In the genomic region with DNA sequence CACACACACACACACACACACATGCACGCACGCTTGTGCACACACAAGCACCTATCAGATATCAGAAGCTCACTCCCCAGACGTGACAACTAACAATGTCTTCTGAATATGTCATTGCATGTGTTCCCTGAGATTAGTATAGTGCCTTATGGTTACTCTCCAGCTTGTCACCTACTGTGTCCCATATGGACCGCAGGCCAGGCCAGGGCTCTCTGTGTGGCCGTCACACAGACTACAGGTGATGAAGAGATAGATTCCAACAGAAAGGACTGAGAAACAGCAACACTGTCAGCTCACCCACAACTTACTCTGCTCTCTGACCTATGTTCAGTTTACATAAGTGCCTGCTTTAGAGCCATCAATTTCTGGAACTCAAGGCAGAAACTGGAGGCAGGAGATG, we compare ENCODE assay signal across 23 mouse cellular contexts.
"Had no signal": no experiment of that assay in that cellular context is flagged by ENCODE, and none has a peak within 500 bp of the region (broad histone marks: within the 10 kb centered on the region; RNA-seq: fewer than 3 reads in every experiment).

No protein-coding gene starts in this region.

- H3K27me3 ChIP-seq: heart, embryonic 13.5 days; heart, embryonic 15.5 days; hindbrain, embryonic 12.5 days; intestine, embryonic 15.5 days; limb, embryonic 12.5 days; liver, embryonic 13.5 days; liver, embryonic 15.5 days had no signal

- H3K27ac ChIP-seq: heart, adult 2 months; heart, embryonic 13.5 days; heart, embryonic 15.5 days; hindbrain, embryonic 10.5 days; hindbrain, embryonic 12.5 days; hindbrain, embryonic 14.5 days; intestine, embryonic 15.5 days; layer of hippocampus, adult 2 months; left cerebral cortex, adult 2 months; limb, embryonic 10.5 days; limb, embryonic 12.5 days; liver, embryonic 13.5 days; liver, embryonic 15.5 days had no signal

- H3K4me3 ChIP-seq: heart, adult 2 months; heart, embryonic 13.5 days; heart, embryonic 15.5 days; hindbrain, embryonic 10.5 days; hindbrain, embryonic 12.5 days; intestine, embryonic 15.5 days; layer of hippocampus, adult 2 months; left cerebral cortex, adult 2 months; limb, embryonic 10.5 days; limb, embryonic 12.5 days; liver, embryonic 13.5 days; liver, embryonic 15.5 days had no signal

- DNase-seq: gastrocnemius, postnatal 14 days; gastrocnemius, postnatal 36 days; heart, adult 11 months; heart, adult 2 months; heart, postnatal 4 days; kidney, adult 18-20 months; kidney, adult 8-10 months; kidney, postnatal 10 days; kidney, postnatal 25 days; kidney, postnatal 4 days; liver, embryonic 13.5 days; liver, postnatal 0 days had no signal
